Mouse (Mus musculus) CH12.LX (cell line): ENCODE measurements around the gene Grb10. TPM values are rescaled to one million over a fixed set of nuclear protein-coding genes. Genes with fewer than 3 reads are reported as not detected.

Experiments
- DNase-seq: peaks from one replicate; pipeline ENCODE4 v3.0.0-alpha.2; 2013; ENCODE audit errors: extremely low read depth
- H3K27ac ChIP-seq: 2 replicates; pipeline ENCODE4 v1.5.1; 2012; ENCODE audit warnings: low read depth, mild to moderate bottlenecking, control low read depth, moderate library complexity; ENCODE audit not compliant: insufficient read depth
- H3K27me3 ChIP-seq: replicated peaks from 2 replicates; pipeline ENCODE3; 2012; ENCODE audit warnings: inconsistent platforms
- H3K36me3 ChIP-seq, 2 experiments: replicated peaks in 1 of 2; 2 replicates each; pipeline versions ENCODE3 to v1.6.1; 2012; ENCODE audit warnings: inconsistent platforms in 1 of 2, low read length in 1 of 2, mild to moderate bottlenecking in 1 of 2, mixed read lengths in 1 of 2, moderate library complexity in 1 of 2; ENCODE audit not compliant: control insufficient read depth in 1 of 2, insufficient read depth in 1 of 2
- H3K4me1 ChIP-seq, 2 experiments: 2 replicates each; pipeline ENCODE4 v1.6.1; 2012; ENCODE audit warnings: inconsistent platforms in 1 of 2, moderate library complexity in 1 of 2; ENCODE audit not compliant: insufficient read depth in 2 of 2, control insufficient read depth in 1 of 2
- H3K4me2 ChIP-seq: 2 replicates; pipeline ENCODE4 v1.6.1; 2012; ENCODE audit warnings: low read depth, mild to moderate bottlenecking, control low read depth; ENCODE audit not compliant: poor library complexity, insufficient read depth, severe bottlenecking
- H3K4me3 ChIP-seq, 3 experiments: fragments of 150-350 bp in 1 of 3; sonication (generic) in 1 of 3; replicated peaks in 1 of 3; 2 replicates each; pipeline versions ENCODE3 to v1.5.1; 2011 to 2012; ENCODE audit warnings: low read depth in 2 of 3, low read length in 2 of 3, mild to moderate bottlenecking in 2 of 3, moderate library complexity in 2 of 3, control low read depth in 1 of 3, improper control_type of control experiment in 1 of 3, inconsistent platforms in 1 of 3, mixed read lengths in 1 of 3; ENCODE audit not compliant: poor library complexity in 1 of 3
- H3K79me2 ChIP-seq: replicated peaks from 2 replicates; pipeline ENCODE4 v1.6.1; 2012; ENCODE audit warnings: mild to moderate bottlenecking, moderate library complexity; ENCODE audit not compliant: control insufficient read depth, poor library complexity, insufficient read depth, severe bottlenecking; ENCODE audit errors: extremely low read depth
- H3K9ac ChIP-seq: 2 replicates; pipeline ENCODE4 v1.6.1; 2012; ENCODE audit warnings: low read depth, mild to moderate bottlenecking, control low read depth, moderate library complexity; ENCODE audit not compliant: insufficient read depth
- H3K9me3 ChIP-seq: replicated peaks from 2 replicates; pipeline ENCODE3; 2012; ENCODE audit warnings: low read length, inconsistent platforms, mixed read lengths
- BHLHE40 ChIP-seq: IDR thresholded peaks from 2 replicates; pipeline ENCODE4 v1.6.1; 2011; ENCODE audit warnings: mild to moderate bottlenecking, low read depth, low read length, improper control_type of control experiment
- CHD1 ChIP-seq: IDR thresholded peaks from 2 replicates; pipeline ENCODE4 v1.6.1; 2012; ENCODE audit warnings: low read depth, low read length, improper control_type of control experiment, inconsistent platforms
- CHD2 ChIP-seq: IDR thresholded peaks from 2 replicates; pipeline ENCODE4 v1.6.1; 2011; ENCODE audit warnings: low read length, improper control_type of control experiment
- CTCF ChIP-seq, 2 experiments: IDR thresholded peaks in 1 of 2; conservative IDR thresholded peaks in 1 of 2; 2 replicates each; pipeline ENCODE4 v1.5.1; 2011 to 2012; ENCODE audit warnings: low read depth in 2 of 2, low read length in 2 of 2, improper control_type of control experiment in 1 of 2, inconsistent platforms in 1 of 2, mild to moderate bottlenecking in 1 of 2, moderate library complexity in 1 of 2
- E2F4 ChIP-seq: IDR thresholded peaks from 2 replicates; pipeline ENCODE4 v1.6.1; 2011; ENCODE audit warnings: low read depth, low read length, improper control_type of control experiment; ENCODE audit not compliant: insufficient replicate concordance
- ELF1 ChIP-seq: IDR thresholded peaks from 2 replicates; pipeline ENCODE4 v1.6.1; 2014; ENCODE audit warnings: low read depth, mild to moderate bottlenecking, inconsistent platforms, low read length, improper control_type of control experiment
- EP300 ChIP-seq: IDR thresholded peaks from 2 replicates; pipeline ENCODE4 v1.6.1; 2011; ENCODE audit warnings: low read length, improper control_type of control experiment
- ETS1 ChIP-seq: conservative IDR thresholded peaks from 2 replicates; pipeline ENCODE4 v1.6.1; 2012; ENCODE audit warnings: low read depth, mild to moderate bottlenecking, inconsistent platforms, low read length, improper control_type of control experiment, moderate library complexity
- GABPA ChIP-seq: IDR thresholded peaks from 2 replicates; pipeline ENCODE4 v1.6.1; 2012; ENCODE audit warnings: low read depth, low read length, improper control_type of control experiment, inconsistent platforms; ENCODE audit not compliant: insufficient replicate concordance
- HCFC1 ChIP-seq: IDR thresholded peaks from 2 replicates; pipeline ENCODE4 v1.6.1; 2012; ENCODE audit warnings: low read depth, mild to moderate bottlenecking, inconsistent platforms, low read length, improper control_type of control experiment
- IRF4 ChIP-seq: IDR thresholded peaks from 2 replicates; pipeline ENCODE4 v1.6.1; 2014; ENCODE audit warnings: low read depth, mild to moderate bottlenecking, inconsistent platforms, low read length, improper control_type of control experiment
- JUN ChIP-seq: IDR thresholded peaks from 2 replicates; pipeline ENCODE4 v1.6.1; 2011; ENCODE audit warnings: low read depth, mild to moderate bottlenecking, low read length, improper control_type of control experiment, moderate library complexity; ENCODE audit not compliant: insufficient read depth
- JUND ChIP-seq: conservative IDR thresholded peaks from 2 replicates; pipeline ENCODE4 v1.6.1; 2011; ENCODE audit warnings: low read depth, low read length, improper control_type of control experiment
- KAT2A ChIP-seq: IDR thresholded peaks from 2 replicates; pipeline ENCODE4 v1.6.1; 2012; ENCODE audit warnings: low read length, improper control_type of control experiment, inconsistent platforms; ENCODE audit not compliant: insufficient replicate concordance
- MAFK ChIP-seq: IDR thresholded peaks from 2 replicates; pipeline ENCODE4 v1.6.1; 2011; ENCODE audit warnings: low read length, improper control_type of control experiment; ENCODE audit not compliant: insufficient replicate concordance
- MAX ChIP-seq: IDR thresholded peaks from 2 replicates; pipeline ENCODE4 v1.6.1; 2011; ENCODE audit warnings: low read length, improper control_type of control experiment
- MAZ ChIP-seq: IDR thresholded peaks from 2 replicates; pipeline ENCODE4 v1.6.1; 2012; ENCODE audit warnings: low read depth, mild to moderate bottlenecking, inconsistent platforms, low read length, improper control_type of control experiment, moderate library complexity
- MEF2A ChIP-seq: IDR thresholded peaks from 2 replicates; pipeline ENCODE4 v1.6.1; 2014; ENCODE audit warnings: low read depth, mild to moderate bottlenecking, inconsistent platforms, low read length, improper control_type of control experiment, borderline replicate concordance
- MXI1 ChIP-seq: IDR thresholded peaks from 2 replicates; pipeline ENCODE4 v1.6.1; 2011; ENCODE audit warnings: mild to moderate bottlenecking, low read depth, low read length, improper control_type of control experiment
- MYC ChIP-seq: IDR thresholded peaks from 2 replicates; pipeline ENCODE4 v1.6.1; 2011; ENCODE audit warnings: low read depth, mild to moderate bottlenecking, improper control_type of control experiment, low read length
- NELFE ChIP-seq: IDR thresholded peaks from 2 replicates; pipeline ENCODE4 v1.6.1; 2011; ENCODE audit warnings: low read depth, low read length, improper control_type of control experiment
- PAX5 ChIP-seq: IDR thresholded peaks from 2 replicates; pipeline ENCODE4 v1.6.1; 2012; ENCODE audit warnings: low read length, inconsistent platforms, mixed read lengths
- POLR2A ChIP-seq: IDR thresholded peaks from 2 replicates; pipeline ENCODE4 v1.6.1; 2011; ENCODE audit warnings: low read depth, mild to moderate bottlenecking, improper control_type of control experiment, low read length
- RAD21 ChIP-seq: IDR thresholded peaks from 2 replicates; pipeline ENCODE4 v1.6.1; 2011; ENCODE audit warnings: low read depth, mild to moderate bottlenecking, low read length, improper control_type of control experiment, moderate library complexity
- RCOR1 ChIP-seq: conservative IDR thresholded peaks from 2 replicates; pipeline ENCODE4 v1.6.1; 2012; ENCODE audit warnings: low read depth, mild to moderate bottlenecking, inconsistent platforms, low read length, improper control_type of control experiment
- SIN3A ChIP-seq: IDR thresholded peaks from 2 replicates; pipeline ENCODE4 v1.6.1; 2012; ENCODE audit warnings: low read length, improper control_type of control experiment, inconsistent platforms
- SMC3 ChIP-seq: IDR thresholded peaks from 2 replicates; pipeline ENCODE4 v1.6.1; 2011; ENCODE audit warnings: low read depth, low read length, improper control_type of control experiment
- TCF12 ChIP-seq: IDR thresholded peaks from 2 replicates; pipeline ENCODE4 v1.6.1; 2014; ENCODE audit warnings: low read depth, mild to moderate bottlenecking, inconsistent platforms, low read length, improper control_type of control experiment
- UBTF ChIP-seq: IDR thresholded peaks from 2 replicates; pipeline ENCODE4 v1.6.1; 2012; ENCODE audit warnings: low read depth, mild to moderate bottlenecking, inconsistent platforms, low read length, improper control_type of control experiment, moderate library complexity
- USF1 ChIP-seq: IDR thresholded peaks from 2 replicates; pipeline ENCODE4 v1.6.1; 2014; ENCODE audit warnings: low read depth, mild to moderate bottlenecking, inconsistent platforms, low read length, improper control_type of control experiment
- USF2 ChIP-seq: conservative IDR thresholded peaks from 2 replicates; pipeline ENCODE4 v1.6.1; 2011; ENCODE audit warnings: low read depth, low read length, improper control_type of control experiment
- ZC3H11A ChIP-seq: IDR thresholded peaks from 2 replicates; pipeline ENCODE4 v1.6.1; 2012; ENCODE audit warnings: low read depth, mild to moderate bottlenecking, inconsistent platforms, low read length, improper control_type of control experiment
- ZKSCAN1 ChIP-seq: IDR thresholded peaks from 2 replicates; pipeline ENCODE4 v1.6.1; 2012; ENCODE audit warnings: low read depth, inconsistent platforms, low read length, improper control_type of control experiment, borderline replicate concordance
- ZMIZ1 ChIP-seq: IDR thresholded peaks from 2 replicates; pipeline ENCODE4 v1.6.1; 2012; ENCODE audit warnings: low read depth, mild to moderate bottlenecking, inconsistent platforms, low read length, improper control_type of control experiment
- ZNF384 ChIP-seq: IDR thresholded peaks from 2 replicates; pipeline ENCODE4 v1.6.1; 2012; ENCODE audit warnings: low read depth, low read length, improper control_type of control experiment, inconsistent platforms
- dilution Hi-C: fragments of 300-500 bp; cut with MboI; formaldehyde crosslinking; loops from 2 replicates; pipeline ENCODE4 v1.14.3; 2020; ENCODE audit warnings: low sequenced_read_pairs; ENCODE audit not compliant: extremely low pct_unique_long_range_greater_than_20kb, extremely low pct_ligation_motif_present
- in situ Hi-C: fragments of 300-500 bp; cut with MboI; formaldehyde crosslinking; loops from 3 replicates; pipeline ENCODE4 v1.14.3; 2019; ENCODE audit warnings: low sequenced_read_pairs, low pct_ligation_motif_present, low pct_unique_long_range_greater_than_20kb, mixed read lengths
- polyA plus RNA-seq: library from polyadenylated mRNA; unstranded; fragments of >175 nt; gene quantifications from 2 replicates; pipeline ENCODE4 v1.2.1, GENCODE M21; 2012; ENCODE audit warnings: low read depth; ENCODE audit not compliant: insufficient read length
- total RNA-seq, 2 experiments: library from RNA; depleted of rRNA; stranded (reverse); fragments of 300-350 nt in 1 of 2; fragments of >200 nt in 1 of 2; gene quantifications; 2 replicates each; pipeline ENCODE4 v1.2.3; 2012 to 2014

Gene Grb10
- total and polyA plus RNA-seq, 3 experiments: 38.4 to 189 (median 137) TPM

DNA sequence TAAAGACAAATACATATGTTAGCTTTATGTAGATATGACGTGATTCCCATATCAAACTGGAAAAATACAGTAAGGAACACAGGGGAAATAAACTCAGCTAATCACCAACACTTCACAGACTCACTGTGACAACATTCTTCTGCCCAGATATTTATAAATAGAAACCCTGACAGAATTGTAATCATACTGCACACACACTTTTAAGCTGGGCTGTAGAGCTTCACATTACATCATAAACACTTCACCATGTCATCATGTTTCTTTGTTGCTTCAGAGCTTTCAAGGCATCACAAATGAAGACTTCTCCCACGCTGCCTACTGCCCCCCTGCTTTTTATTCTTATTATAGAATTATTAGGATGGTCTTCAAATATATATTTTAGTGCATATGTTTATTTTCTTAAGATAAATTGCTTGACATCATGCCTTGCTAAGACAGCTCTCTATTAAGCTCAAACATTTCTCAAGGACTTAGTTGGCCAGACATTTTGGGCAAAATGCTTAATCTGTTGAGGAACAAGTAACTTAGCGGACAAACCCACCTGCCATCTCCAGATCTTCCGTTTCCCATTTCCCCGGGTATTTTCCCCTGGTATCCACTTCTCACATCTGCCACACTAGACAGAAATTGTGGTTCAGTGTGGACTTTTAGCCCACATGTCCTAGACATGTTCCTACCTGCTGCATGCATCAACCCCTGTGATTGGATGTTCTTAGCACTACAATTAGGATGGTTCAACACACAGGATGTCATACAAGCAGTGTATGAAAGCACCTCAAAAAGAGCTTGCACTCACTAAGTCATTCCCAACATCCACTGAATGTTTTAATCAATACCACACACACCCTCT, 81.0 kb downstream of the Grb10 start (continued):
- TF ChIP-seq SMC3: no peak

DNA sequence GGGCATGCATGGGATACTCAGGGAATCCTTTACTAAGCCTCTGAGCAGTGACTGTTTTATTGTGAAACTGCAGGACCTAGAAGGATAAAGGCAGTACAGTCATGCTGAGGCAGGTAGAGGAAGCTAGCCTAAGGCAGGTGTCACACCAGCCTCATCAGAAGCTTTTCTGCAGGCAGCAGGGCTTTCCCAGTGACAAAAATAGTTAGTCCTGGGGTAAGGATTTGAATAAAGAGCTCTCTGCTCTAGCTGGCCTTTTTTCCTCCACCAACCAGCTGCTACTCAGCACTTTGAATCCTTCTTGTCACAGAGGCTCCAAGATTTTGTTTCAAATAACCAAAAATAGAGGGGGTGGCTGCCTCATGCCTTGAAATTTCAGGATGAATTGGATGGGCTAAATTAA, 82.7 kb downstream of the Grb10 start:
- Histone ChIP-seq H3K4me1 (peaks cover 46 to 91% of the 10 kb centered on the region in 2 experiments), H3K27me3 (no peaks in the 10 kb centered on the region), H3K27ac (peak overlapping the region; percentile 93), H3K79me2 (no peaks in the 10 kb centered on the region), H3K9me3 (no peaks in the 10 kb centered on the region), H3K36me3 (peaks cover 2 to 31% of the 10 kb centered on the region in 2 experiments), H3K9ac (peak overlapping the region; percentile 95), H3K4me2 (peak overlapping the region; percentile 89), H3K4me3 (peak overlapping the region in 2 of 3 experiments; percentile 30 to 46)
- DNase-seq: peak; percentile 94
- in situ Hi-C loops (loop anchor here (25.0 kb wide), 1 partner anchor 268 kb away; the partner anchor contains the start of gene Ikzf1), dilution Hi-C loops (loop anchor here (25.0 kb wide), 1 partner anchor 143 kb away; the partner anchor contains the start of gene Fignl1)
- TF ChIP-seq ZC3H11A (no peak), PAX5 (no peak), MXI1 (peak; percentile 54; the same call in 1 of the 2 replicates), MAZ (peak; percentile 64; the same call in 1 of the 2 replicates), RCOR1 (peak; percentile 88), TCF12 (peak; percentile 99), JUND (peak; percentile 43; the same call in 1 of the 2 replicates), ETS1 (peak; percentile 96), MAX (no peak; the same call in none of the 2 replicates), GABPA (no peak), USF1 (no peak), ELF1 (peak; percentile 28; the same call in 1 of the 2 replicates), RAD21 (peak; percentile 14), MEF2A (peak; percentile 100), UBTF (0 out of 2 replicates have a peak, but pooled peaks have one; percentile 6), KAT2A (0 out of 2 replicates have a peak, but pooled peaks have one; percentile 50), NELFE (peak; percentile 53; the same call in 1 of the 2 replicates), CHD1 (peak; percentile 88), IRF4 (peak; percentile 93), ZNF384 (peak; percentile 53; the same call in 1 of the 2 replicates), HCFC1 (no peak), POLR2A (peak; percentile 70), ZMIZ1 (peak; percentile 40), MAFK (peak; percentile 85), JUN (peak; percentile 45), E2F4 (no peak), BHLHE40 (peak; percentile 84), EP300 (peak; percentile 98), USF2 (no peak), CTCF (conservative IDR thresholded peaks at IDR 0.05 in 1 of 2, IDR thresholded peaks at IDR 0.05 in 1 of 2; ENCODE audit: low read depth in 2 of 2, low read length in 2 of 2) (no peak), SMC3 (peak; percentile 27; the same call in 1 of the 2 replicates), CHD2 (peak; percentile 87), MYC (peak; percentile 88; the same call in 1 of the 2 replicates), SIN3A (peak; percentile 78), ZKSCAN1 (no peak)
